Mouse (Mus musculus) ES-Bruce4 (cell line): ENCODE results near the gene Hsf4. TPM values are rescaled to one million over a fixed set of nuclear protein-coding genes. Genes with fewer than 3 reads are reported as not detected.
"Not testable (repeated sequence)": the region's sequence is repeated elsewhere in the genome, so short reads cannot be mapped to it uniquely, and the experiment has no call there.

ENCODE experiments used
- H3K27ac ChIP-seq: 2 replicates; pipeline ENCODE4 v1.5.1; 2012; ENCODE audit warnings: low read length, inconsistent platforms; ENCODE audit not compliant: insufficient read depth
- H3K27me3 ChIP-seq: 2 replicates; pipeline ENCODE4 v1.6.1; 2012; ENCODE audit warnings: mild to moderate bottlenecking, low read length, inconsistent platforms; ENCODE audit not compliant: control insufficient read depth, poor library complexity, insufficient read depth, severe bottlenecking
- H3K36me3 ChIP-seq: 2 replicates; pipeline ENCODE4 v1.6.1; 2012; ENCODE audit warnings: inconsistent platforms, mild to moderate bottlenecking, low read length, moderate library complexity; ENCODE audit not compliant: control insufficient read depth, poor library complexity, insufficient read depth, severe bottlenecking
- H3K4me1 ChIP-seq: one replicate; pipeline ENCODE4 v1.8.1; 2011; ENCODE audit warnings: low read length; ENCODE audit not compliant: control insufficient read depth, insufficient read depth
- H3K4me3 ChIP-seq: 2 replicates; pipeline ENCODE4 v1.5.1; 2011; ENCODE audit warnings: low read depth, mild to moderate bottlenecking, low read length
- H3K9ac ChIP-seq: 2 replicates; pipeline ENCODE4 v1.6.1; 2012; ENCODE audit warnings: low read depth, mild to moderate bottlenecking, inconsistent platforms; ENCODE audit not compliant: poor library complexity, severe bottlenecking
- H3K9me3 ChIP-seq: replicated peaks from 2 replicates; pipeline ENCODE4 v1.6.1; 2012; ENCODE audit warnings: mild to moderate bottlenecking, low read length, inconsistent platforms; ENCODE audit not compliant: control insufficient read depth, poor library complexity, insufficient read depth, severe bottlenecking
- CTCF ChIP-seq: IDR thresholded peaks from one replicate; pipeline ENCODE4 v1.8.1; 2011; ENCODE audit warnings: low read depth, low read length
- EP300 ChIP-seq: IDR thresholded peaks from 2 replicates; pipeline ENCODE4 v1.6.1; 2011; ENCODE audit warnings: low read depth, low read length; ENCODE audit not compliant: insufficient read depth
- POLR2A ChIP-seq: IDR thresholded peaks from one replicate; pipeline ENCODE4 v1.8.1; 2011; ENCODE audit warnings: low read length; ENCODE audit not compliant: insufficient read depth
- polyA plus RNA-seq: library from polyadenylated mRNA; stranded (reverse); fragments of >200 nt; gene quantifications from 2 replicates; pipeline ENCODE4 v1.2.4, GENCODE M21; 2011; ENCODE audit warnings: low read depth; ENCODE audit not compliant: missing spikeins, insufficient read depth, insufficient read length

Hsf4 gene
- polyA plus RNA-seq, 1 experiment, result 1.1 TPM

DNA sequence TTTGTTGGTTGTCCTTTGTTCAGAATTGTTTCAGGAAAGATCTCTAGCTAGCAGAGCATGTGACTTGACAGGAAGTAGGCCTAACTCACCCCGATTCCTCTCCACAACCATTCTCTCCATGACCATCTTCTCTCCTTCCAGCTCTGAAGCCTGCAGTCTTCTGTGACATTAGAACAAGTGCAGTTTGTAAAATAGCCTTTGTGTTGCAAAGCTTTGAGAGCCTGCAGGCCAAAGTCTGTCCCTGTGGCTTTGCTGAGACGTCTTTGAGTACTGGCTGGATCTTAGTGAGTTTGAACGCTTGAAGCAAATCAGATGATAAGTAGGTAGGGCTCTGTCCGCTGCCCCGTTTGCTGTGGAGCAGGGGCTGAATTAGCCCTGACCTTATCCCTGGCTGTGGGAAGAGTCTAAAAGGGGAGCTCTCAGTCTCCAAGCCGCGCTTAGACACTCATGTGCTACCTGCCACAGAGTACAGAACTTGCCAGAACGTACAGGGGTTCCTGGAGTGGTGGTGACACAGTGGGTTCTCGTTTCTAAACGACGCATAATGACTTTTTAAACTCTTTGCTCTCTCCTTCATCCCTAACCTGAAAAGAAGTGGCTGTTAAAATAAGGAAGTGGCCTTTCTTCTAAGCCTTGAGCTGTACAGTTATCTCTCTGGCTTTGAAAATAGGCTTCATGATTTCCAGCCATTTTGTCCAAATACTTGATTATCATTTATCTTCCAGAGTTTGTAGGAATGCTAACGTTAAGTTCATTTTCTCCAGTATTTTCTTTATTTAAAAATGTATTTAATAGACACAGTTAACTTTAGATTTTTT is 37.9 kb upstream of the Hsf4 start:
- Histone ChIP-seq H3K4me1 (peaks cover 9% of the 10 kb centered on the region), H3K9me3 (no peaks in the 10 kb centered on the region), H3K27me3 (no peaks in the 10 kb centered on the region), H3K4me3 (no peak overlapping the region), H3K36me3 (peaks cover 38% of the 10 kb centered on the region), H3K9ac (peak overlapping the region; percentile 75; the same call in 1 of the 2 replicates), H3K27ac (peak overlapping the region; percentile 98)
- TF ChIP-seq EP300 (0 out of 2 replicates have a peak, but pooled peaks have one; percentile 5), POLR2A (no peak)

DNA sequence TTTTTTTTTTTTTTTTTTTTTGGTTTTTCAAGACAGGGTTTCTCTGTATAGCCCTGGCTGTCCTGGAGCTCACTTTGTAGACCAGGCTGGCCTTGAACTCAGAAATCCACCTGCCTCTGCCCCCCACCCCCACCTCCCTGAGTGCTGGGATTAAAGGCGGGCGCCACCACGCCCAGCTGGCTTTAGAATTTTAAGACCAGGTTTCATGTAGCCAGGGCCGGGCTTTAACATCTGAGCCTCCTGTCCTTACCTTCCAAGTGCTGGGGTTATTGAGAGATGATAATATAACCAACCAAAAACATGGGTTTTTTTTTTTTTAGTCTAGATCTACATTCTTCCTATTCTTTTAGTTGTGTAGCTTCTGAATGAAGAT is 37.3 kb upstream of the Hsf4 start:
- 0 out of 2 replicates have a peak, but pooled peaks have one; percentile 22 for TF ChIP-seq EP300
- H3K4me1 ChIP-seq, H3K27ac ChIP-seq, H3K9me3 ChIP-seq, H3K4me3 ChIP-seq, H3K27me3 ChIP-seq: not testable (repeated sequence)
- H3K9ac ChIP-seq, result peak overlapping the region; percentile 59; the same call in 1 of the 2 replicates
- H3K36me3 ChIP-seq, result peaks cover 39% of the 10 kb centered on the region

- peak overlapping the region; percentile 98 for H3K27ac ChIP-seq
- TF ChIP-seq POLR2A (no peak), EP300 (0 out of 2 replicates have a peak, but pooled peaks have one; percentile 22), CTCF (no peak)
Observed at GRCm38 (mm10) chr8:105233126-105233935, 36.3 kb upstream of the Hsf4 start.

DNA sequence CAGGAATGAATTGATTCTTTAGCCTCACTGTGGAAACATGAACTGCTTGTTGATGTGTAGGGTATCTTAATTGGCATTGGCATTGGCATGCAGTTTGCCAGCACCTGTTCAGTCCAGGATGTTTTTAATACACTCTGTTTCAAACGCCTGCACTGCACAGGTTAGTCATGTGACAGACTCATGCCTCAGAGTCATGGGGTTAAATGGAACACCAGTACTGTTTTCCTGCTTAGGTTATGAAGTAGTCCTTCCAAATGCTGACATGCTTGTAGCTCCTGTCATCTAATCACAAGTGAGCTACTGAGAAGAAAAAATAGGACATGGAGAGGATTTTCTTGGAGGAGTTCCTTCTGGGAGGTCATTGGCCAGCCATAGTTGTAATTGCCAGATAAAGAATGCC is 34.4 kb upstream of the Hsf4 start:
- TF ChIP-seq EP300, result no peak
- TF ChIP-seq POLR2A, result no peak
- no peak for TF ChIP-seq CTCF
- peaks cover 11% of the 10 kb centered on the region for H3K4me1 ChIP-seq
- no peak overlapping the region for H3K4me3 ChIP-seq
- H3K9ac ChIP-seq, result no peak overlapping the region
- H3K27me3 ChIP-seq, result no peaks in the 10 kb centered on the region
- H3K27ac ChIP-seq, result no peak overlapping the region
- H3K9me3 ChIP-seq, result no peaks in the 10 kb centered on the region
- H3K36me3 ChIP-seq, result peaks cover 56% of the 10 kb centered on the region

More at GRCm38 (mm10) chr8:105233126-105233935, 36.3 kb upstream of the Hsf4 start:
- H3K27me3 ChIP-seq, result no peaks in the 10 kb centered on the region
- H3K4me3 ChIP-seq, result no peak overlapping the region
- H3K9me3 ChIP-seq, result no peaks in the 10 kb centered on the region
- peaks cover 42% of the 10 kb centered on the region for H3K36me3 ChIP-seq
- peaks cover 11% of the 10 kb centered on the region for H3K4me1 ChIP-seq
- peak overlapping the region; percentile 59; the same call in 1 of the 2 replicates for H3K9ac ChIP-seq

DNA sequence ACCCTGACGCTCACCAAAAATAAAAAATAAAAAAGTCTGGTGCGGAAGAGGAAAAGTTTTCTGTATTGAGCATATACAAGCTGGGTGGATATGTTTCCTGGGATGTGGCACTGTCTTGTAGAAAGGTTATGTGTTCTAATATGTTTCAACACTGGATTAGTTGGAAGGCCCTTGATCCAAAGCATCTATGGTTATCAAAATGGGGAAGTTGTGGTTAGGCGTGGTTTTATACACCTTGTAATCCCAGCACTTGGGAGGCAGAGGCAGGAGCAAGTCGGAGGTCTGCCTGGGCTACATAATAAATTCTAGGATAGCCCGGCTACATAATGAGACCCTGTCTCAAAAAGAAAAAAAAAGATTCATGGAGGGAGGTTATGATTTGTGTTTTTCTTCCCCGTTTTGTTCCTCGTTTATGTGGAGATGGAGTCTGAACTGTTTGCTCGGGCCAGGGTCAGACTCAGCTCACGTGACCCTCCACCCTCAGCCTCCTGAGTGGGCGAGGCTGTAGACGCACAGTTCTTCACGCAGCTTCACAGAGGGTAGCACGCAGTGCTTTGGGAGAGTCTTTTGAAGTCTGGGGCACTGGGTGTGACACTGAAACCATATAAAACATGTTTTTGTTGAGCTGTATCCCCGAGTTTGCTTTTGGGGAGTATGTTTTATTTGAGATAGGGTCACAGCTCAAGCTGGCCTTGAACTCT is 32.0 kb upstream of the Hsf4 start:
- Histone ChIP-seq H3K9ac (0 out of 2 replicates have a peak overlapping the region, but pooled peaks have one; percentile 29), H3K4me3 (no peak overlapping the region), H3K27ac (no peak overlapping the region), H3K36me3 (peaks cover 73% of the 10 kb centered on the region), H3K4me1 (peaks cover 10% of the 10 kb centered on the region), H3K9me3 (no peaks in the 10 kb centered on the region), H3K27me3 (no peaks in the 10 kb centered on the region)
- TF ChIP-seq POLR2A, result no peak
- no peak for TF ChIP-seq EP300
- no peak for TF ChIP-seq CTCF
